Mouse (Mus musculus): Measurements from ENCODE around the gene Lor.
A peak's percentile ranks its signal among the peaks of the same experiment; 100 is the strongest.

The Lor gene

GRCm38 (mm10) chr3:92083042-92083441 is at the start of gene Lor:
Gene Lor, minus strand, starts transcription at chr3:92083142.
- no peak for DNase-seq (ENCODE audit: low read depth, low spot score)

- DNase-seq (ENCODE audit: low read depth, low spot score) = no peak
These were observed 40.9 kb upstream of the Lor start, which contains the start of gene Prr9 for GRCm38 (mm10) chr3:92123847-92124246. Gene Prr9, minus strand, starts transcription at chr3:92123947.

DNA sequence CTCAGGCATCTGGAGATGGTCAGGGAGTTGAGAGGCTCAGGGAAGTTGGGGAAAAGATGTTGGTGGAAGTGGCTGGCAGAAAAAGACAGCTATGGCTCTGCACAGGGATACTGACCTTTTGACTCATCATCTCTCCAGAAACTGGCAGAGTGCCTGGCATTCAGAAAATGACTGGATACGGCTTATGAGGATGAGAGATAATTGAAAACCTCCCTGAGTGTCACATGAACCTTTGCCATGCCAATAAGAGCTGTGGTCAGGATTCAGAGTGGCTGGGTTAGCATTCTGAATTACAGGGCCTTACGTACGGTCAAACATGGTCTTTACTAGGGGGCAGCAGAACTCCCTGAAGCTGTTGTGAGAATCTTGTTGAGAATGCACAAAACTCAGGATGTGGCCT is 38.0 kb upstream of the Lor start:
- DNase-seq (ENCODE audit: low read depth, low spot score) = no peak

DNA sequence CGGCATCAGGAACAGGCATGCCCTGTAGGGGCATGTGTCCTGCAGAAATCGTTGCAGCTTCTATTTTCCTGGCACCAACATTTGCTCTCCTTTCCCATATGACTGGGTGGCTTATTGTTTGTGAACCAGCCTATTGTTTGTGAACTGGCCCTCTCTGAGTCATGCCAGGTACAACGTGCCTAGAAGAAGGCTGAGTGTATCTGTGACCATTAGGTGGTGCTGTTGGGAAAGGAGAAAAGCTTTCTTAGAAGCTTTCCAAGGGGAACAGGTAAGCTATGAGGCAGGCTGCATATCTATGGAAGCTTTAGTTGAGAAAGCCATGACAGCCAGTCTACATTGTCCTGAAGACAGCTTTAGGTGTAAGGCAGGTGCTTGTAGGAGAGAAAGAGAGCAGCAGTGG is 35.0 kb upstream of the Lor start:
- DNase-seq (ENCODE audit: low read depth, low spot score) = peak; percentile 9

DNA sequence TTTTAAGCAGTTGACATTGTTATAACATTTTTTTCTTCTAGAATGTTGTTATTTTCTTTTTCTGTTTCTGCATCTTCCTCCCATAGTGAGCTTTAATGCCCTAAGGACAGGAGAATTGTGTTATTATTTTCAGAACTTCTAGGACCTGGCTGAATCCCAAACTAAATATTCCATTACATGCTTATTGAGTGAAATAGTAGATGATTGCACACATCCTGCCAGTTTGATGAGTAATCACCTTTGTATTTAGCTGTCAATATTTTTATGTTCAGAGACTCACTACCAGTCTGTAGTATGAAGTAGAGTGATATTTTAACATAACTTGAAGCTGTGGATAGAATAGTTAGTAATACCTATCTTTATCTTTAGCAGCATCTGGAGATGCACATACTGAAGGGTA is 28.6 kb upstream of the Lor start:
- DNase-seq (ENCODE audit: low read depth, low spot score) = no peak

DNA sequence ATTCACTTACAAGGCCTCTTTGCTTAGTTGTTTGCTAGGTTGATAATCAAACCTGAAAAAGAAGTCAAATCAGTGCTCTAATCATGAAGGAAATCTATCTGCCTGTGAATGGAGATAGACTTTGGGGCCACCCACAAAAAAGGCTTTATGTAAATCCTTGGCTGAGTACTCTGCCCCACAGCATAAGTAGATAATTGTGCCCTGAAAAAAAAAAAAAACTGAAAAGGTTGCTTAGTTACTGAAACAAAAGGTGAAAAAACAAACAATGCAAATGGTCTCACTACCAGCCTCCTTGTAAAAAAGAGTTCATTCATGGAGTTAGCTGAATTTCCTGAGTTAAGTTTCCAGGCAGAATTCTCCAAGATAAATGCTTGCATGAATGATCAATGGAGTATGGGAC is 27.8 kb upstream of the Lor start:
- no peak for DNase-seq (ENCODE audit: low read depth, low spot score)

DNA sequence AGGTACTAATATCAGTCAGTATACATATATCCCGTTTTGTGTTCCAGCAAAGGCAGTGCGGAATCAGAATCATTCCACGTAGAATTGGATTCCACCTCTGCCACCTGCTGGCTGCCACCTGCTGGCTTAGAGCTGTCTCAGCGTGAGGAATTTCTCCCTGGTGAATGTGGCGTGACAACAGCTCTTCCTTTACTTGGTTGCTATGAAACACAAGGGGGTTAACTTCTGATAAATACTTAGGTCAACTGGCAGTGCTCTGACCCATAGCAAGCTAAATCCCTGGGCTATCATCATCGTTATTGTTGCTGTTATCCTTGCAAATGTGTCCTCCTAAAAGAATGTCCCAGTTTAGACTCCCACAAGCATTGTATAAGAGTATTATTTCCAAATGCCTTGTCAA is 23.6 kb upstream of the Lor start:
- DNase-seq (ENCODE audit: low read depth, low spot score) = no peak

DNA sequence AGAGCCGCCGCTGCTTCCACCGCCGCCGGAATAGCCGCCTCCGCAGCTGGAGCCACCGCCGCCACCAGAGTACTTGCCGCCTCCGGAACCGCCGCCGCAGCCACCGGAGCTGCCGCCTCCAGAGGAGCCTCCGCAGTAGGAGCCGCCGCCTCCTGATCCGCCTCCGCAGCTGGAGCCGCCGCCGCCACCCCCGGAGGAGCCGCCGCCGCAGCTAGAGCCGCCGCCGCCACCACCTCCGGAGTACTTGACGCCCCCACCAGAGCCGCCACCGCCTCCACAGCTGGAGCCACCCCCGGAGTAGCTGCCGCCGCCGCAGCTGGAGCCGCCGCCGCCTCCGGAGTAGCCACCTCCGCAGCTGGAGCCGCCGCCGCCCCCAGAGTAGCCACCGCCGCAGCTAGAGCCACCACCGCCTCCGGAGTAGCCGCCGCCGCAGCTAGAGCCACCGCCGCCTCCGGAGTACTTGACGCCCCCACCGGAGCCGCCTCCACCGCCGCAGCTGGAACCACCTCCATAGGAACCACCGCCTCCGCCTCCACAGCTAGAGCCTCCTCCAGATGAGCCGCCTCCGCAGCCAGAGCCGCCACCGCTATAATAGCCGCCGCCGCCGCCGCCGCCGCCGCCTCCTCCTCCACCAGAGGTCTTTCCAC is 1.5 kb downstream of the Lor start:
- no peak for DNase-seq (ENCODE audit: low read depth, low spot score)

DNA sequence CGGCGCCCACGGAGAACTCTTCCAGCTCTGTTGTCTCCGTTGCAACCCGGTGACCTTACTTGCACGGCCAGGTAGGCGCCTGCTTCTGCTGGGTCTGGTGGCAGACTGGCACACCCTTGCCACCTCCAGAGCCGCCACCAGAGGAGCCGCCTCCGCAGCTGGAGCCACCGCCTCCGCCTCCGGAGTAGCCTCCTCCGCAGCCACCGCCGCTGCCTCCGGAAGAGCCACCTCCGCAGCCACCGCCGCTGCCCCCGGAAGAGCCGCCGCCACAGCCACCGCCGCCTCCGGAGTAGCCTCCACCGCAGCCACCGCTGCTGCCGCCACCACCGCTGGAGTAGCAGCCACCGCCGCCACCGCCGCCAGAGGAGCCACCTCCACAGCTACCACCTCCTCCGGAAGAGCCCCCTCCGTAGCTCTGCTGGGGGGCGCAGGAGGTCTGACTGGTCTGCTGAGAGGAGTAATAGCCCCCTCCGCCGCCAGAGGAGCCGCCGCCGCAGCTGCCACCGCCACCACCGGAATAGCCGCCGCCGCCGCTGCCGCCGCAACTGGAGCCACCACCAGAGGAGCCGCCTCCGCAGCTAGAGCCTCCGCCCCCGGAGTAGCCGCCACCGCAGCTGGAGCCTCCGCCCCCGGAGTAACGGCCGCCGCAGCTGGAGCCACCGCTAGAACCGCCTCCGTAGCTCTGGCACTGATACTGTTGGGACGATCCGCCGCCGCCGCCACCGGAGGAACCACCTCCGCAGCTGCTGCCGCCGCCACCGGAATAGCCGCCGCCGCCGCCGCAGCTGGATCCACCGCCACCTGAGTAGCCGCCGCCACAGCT is 2.3 kb downstream of the Lor start:
- DNase-seq (ENCODE audit: low read depth, low spot score) = no peak

DNA sequence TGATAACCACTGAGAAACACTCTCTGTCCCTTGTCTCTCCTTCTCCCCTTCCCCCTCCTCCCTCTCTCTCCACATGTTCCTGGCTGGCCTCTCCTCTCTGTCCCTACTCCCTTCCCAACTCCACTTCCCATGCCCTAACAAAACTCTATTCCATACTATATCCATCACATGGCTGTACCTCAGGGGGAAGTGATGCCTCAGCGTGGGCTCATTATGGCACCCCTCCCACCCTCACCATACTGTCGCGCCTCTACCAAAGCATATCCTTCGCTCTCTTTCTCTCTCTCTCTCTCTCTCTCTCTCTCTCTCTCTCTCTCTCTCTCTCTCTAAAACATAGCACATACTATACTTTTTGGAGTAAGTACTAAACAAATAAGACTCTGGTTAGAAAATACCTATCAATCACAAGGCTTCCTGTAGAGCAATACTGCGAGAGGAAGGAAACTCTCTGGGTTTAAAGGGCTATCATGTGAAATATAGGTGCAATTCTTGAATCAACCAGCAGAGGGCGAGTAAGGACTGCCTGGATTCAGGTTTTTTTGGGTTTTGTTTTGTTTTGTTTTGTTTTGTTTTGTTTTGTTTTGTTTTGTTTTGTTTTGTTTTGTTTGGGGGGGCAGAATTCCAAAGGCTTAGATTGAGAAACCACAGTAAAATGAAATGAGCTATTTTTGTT is 32.4 kb downstream of the Lor start:
- no peak for DNase-seq (ENCODE audit: low read depth, low spot score)

GRCm38 (mm10) chr3:92033892-92034291 is 49.0 kb downstream of the Lor start:
- DNase-seq (ENCODE audit: low read depth, low spot score) = no peak

GRCm38 (mm10) chr3:92033203-92033602 is 49.7 kb downstream of the Lor start:
- DNase-seq (ENCODE audit: low read depth, low spot score) = no peak
